Mouse (Mus musculus) right cerebral cortex, postnatal 14 days (tissue): ENCODE data around the gene Pcsk5.

Experiments
- DNase-seq: peaks from one replicate; pipeline ENCODE4 v3.0.0; 2022

Pcsk5 gene

DNA sequence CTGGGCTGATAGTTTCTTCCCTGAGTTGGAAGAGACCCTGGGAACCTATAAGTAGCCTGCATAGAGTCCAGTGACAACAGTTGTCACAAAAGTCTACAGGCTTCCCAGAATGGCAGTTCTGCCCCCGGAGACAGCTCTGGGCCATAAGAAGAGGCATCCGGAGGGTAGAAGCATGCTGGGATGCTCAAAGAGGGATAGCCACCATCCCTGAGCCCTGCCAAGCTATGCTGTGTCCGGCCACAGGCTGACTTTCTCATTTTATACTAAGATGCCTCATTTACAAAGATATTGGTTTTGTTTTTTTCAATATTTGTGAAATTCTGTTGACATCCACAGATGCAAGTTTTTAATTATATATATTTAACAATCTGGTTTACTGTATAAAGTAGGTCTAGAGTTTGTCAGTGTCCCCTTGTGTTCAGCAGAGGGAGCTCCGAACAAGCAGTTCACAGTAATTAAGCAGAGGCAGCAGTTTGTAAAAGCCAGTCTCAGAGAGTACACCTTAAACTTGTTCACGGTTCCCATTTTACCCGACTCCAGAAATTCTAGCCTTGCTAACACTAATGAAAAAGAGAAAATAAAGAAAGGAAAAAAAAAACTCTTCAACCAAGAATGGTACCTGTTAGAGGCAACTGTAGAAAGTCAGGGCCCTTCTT, 369.7 kb downstream of the Pcsk5 start:
- no peak for DNase-seq

DNA sequence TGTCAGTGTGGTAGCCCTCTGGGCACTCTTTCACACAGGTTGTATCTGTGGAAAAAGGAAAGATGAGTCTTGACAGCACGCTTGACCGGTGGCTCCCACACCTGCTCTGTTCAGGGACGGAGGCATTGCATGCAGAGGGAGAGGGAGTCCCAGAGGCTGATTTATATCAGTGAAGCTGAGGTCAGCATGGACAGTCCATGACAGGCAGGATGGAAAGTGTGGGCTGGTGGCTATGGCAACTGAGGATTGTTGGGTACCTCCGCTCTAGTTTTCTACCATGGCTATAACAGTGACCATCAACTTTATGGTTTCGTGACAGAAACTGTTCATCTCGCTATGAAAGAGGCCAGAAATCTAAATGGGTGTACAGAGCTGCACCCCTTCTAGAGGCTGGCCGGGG, 385.4 kb downstream of the Pcsk5 start:
- DNase-seq: no peak

DNA sequence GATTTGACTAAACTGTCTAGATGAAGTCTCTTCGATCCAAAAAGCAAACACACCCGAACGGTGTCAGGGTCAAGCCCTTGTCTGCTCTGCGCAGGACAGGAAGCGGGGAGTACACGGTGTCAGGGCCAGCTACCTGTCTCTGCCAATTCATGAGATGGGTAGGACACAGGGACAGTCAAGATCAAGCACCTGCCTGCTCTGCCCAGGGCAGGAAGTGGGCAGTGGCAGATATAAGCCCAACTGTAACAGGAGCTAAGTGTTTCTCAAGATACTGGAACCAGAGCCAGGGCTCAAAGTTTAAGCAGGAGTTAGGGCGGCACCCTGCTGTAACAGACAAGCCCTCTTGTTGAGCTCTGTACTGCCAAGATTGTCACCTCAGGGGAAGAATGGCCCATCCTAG, 393.9 kb downstream of the Pcsk5 start:
- DNase-seq: no peak

GRCm38 (mm10) chr19:17439476-17440189, 397.8 kb downstream of the Pcsk5 start:
- no peak for DNase-seq

GRCm38 (mm10) chr19:17436651-17437050, 400.8 kb downstream of the Pcsk5 start:
- no peak for DNase-seq

- no peak for DNase-seq
Observed at GRCm38 (mm10) chr19:17428561-17428914, 408.9 kb downstream of the Pcsk5 start.

- no peak for DNase-seq
Observed at GRCm38 (mm10) chr19:17427824-17428560, 409.4 kb downstream of the Pcsk5 start.

DNA sequence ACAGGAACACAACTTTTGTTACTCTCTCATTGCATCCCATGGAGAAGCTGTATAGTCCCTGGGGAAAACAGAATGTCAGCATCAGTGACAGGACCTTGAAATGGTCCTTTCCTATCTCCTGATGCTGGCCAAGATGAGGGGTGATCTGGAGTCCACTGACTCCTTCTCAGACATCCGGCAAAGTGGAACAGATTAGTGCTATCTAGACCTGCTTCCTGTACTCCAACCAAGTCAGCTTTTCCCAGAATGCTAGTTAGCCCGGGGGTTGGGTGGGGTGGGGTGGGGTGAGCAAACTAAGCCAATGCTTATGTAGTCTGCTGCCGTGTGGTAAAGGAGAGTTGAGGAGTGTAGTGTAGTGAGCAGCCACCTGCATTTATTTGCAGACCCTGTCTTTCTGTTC, 414.1 kb downstream of the Pcsk5 start:
- DNase-seq: no peak

DNA sequence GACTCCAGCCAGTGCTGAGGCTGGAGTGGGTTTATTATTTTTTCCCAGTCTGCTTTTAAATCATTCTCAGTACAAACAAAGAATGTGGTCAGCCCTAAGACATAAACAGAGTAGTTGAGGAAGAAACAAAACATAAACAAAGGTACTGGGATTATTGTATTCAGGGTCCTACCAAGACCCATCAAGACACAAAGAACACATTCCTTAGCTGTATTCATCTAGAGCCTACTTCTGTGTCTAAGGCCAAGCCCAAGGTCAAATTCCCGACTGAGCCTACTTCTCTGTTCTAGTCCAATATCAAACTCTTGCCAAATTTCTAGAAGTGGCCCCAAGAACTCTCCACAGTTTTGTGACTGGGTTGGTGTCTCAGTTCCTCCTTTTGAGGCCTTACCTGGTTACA, 419.6 kb downstream of the Pcsk5 start:
- DNase-seq: no peak

DNA sequence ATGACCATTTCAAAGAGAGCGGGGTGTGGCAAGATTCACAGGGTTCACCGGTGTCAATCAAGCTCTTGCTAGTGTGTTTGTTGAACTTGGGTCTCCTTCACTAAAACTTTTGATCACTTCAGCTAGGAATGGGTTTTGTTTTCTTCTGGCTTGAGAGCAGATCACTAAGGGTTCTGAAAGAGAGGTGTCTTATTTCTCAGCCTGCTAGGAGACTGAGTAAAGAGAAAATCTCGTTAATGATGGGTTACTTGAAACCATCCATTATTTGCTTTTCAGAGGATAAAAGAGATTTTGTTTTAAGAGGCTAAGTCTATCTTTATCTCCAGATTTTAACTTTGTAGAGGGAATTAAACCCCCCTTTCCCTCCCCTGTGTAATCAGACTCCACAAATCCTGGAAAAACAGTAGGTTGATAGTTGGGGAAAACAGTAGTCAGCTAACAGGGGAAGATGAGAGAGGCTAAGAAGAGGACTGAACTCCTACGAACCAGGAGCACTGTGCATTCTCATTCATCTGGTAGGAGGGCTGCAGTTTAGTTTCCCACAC, 424.4 kb downstream of the Pcsk5 start:
- no peak for DNase-seq

- no peak for DNase-seq
Observed at GRCm38 (mm10) chr19:17410465-17411065, 426.9 kb downstream of the Pcsk5 start.

DNA sequence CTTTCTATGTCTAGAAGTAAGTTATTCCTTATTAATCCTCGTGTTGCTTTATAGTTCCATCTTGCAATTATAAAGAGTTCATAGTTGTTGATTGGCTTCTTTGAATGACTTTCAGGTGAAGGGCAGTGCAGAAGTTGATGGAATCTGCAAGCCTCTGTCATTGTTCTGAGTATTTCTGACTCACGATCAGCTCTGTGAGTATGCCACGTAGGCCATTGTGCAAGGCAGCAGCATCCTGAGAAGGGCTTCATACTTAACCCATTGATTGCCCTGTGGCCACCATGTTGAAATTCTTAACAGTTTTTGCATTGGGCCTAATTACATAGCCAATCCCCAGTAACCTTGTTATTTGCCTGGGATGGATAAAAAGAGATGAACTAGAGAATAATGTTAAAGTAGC, 428.1 kb downstream of the Pcsk5 start:
- DNase-seq: no peak

DNA sequence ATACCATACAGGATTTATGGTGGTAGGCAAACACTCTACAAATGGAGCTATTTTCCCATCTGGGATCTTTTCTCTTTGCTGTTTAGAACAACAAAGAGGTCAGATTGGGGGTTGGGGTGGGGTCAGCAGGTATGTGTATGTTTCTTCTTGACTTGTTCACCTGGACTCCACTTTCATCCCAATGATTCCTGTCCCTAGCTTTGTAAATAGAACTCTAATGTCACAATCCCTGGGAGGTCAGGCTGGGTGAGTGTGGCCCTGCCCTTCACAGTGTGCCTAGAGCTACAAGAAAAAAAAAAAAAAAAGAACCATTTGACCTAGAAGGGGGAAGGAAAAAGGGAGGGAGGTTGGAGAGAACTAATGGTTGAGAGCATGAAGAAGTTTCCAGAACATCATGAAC, 428.8 kb downstream of the Pcsk5 start:
- no peak for DNase-seq

DNA sequence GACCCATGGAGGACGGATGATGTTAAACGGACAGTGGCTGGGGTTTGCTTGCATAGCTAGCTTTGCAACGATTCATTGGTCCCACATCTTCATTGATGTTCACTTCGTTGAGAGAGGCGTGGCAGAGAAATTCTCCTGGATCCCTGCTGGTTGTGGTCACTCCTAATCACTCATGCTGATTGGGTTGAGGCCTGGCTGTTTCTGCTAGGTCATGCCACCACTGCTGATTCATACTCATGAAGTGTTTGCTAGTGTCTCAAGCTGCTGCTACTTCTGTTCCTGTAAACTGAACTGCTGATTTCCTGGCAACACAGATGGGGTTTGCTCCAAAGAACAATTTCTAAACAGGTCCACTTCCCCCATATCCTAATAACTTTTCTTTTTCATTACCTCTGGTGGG, 430.6 kb downstream of the Pcsk5 start:
- DNase-seq: no peak

DNA sequence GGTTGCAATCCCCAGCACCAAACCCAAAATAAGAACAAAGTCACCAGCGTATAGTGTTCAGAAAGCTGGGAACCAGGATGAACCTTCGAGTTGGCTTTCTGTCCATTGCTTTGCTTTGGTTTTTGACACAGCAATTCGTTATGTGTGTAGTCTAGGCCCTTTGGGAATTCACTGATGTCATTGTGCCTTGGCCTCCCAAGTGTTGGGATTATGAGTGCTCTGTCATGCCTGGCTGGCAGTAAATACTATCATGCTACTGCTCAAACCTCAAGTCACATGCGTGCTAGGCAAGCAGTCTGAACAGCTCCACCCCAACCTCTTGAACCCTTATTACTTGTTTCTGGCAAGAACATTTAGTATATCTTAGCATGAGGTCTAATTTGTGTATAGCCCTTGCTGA, 434.3 kb downstream of the Pcsk5 start:
- no peak for DNase-seq

DNA sequence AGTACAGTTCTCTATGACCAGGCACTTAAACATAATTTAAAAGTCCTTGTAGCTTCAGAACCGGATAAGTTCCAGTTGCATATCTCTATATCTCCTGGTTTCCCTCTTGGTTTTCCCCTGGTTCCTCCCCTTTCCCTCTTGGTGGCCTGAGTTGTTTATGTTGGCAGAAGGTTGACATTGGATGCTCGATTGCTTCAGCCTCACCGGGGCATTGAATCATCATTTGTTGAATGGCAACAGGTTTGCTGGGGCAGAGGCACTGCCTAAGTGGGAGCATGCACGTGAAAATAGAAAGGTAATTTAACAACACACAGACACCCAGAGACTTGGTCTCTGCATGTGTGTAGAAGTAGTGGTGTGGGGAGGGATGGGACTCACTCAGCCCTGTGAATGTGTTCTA, 436.9 kb downstream of the Pcsk5 start:
- DNase-seq: no peak

GRCm38 (mm10) chr19:17399965-17400364, 437.5 kb downstream of the Pcsk5 start:
- no peak for DNase-seq

DNA sequence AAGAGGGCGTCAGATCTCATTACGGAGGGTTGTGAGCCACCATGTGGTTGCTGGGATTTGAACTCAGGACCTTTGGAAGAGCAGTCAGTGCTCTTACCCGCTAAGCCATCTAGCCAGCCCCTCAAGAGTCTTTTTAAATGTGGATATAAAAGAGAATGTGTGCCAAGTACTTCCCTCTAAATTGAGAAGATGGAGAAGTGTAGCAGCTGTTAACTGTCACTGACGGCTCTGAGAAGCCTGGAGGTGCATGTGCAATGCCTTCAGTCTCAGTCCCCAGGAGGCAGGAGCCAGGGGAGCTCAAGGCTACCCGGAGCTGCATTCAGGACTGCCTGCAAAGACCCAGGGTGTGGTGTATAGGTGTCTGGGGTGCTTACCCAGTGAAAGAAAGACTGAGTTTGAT, 439.5 kb downstream of the Pcsk5 start:
- no peak for DNase-seq

DNA sequence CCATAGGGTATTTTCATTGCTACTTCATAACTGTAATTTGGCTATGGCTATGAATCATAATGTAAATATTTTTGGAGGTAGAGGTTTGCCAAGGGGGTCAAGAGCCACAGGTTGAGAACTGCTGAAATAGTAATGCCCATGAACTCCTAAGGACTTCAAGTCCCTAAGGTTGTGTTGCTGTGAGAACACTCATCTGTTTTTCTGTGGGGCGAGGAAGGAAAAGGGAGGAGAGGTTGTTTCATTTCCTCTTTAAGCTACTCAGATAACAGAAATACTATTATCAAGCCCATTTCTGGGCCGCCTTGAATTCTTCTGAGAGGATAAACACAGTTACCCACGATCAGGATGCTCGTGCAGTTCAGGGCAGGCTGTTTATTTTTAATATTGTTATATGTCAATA, 440.6 kb downstream of the Pcsk5 start:
- DNase-seq: no peak

GRCm38 (mm10) chr19:17393841-17394591, 443.4 kb downstream of the Pcsk5 start, which contains the start of gene Rfk:
Gene Rfk, plus strand, starts transcription at chr19:17394043.
- peak; percentile 95 for DNase-seq

DNA sequence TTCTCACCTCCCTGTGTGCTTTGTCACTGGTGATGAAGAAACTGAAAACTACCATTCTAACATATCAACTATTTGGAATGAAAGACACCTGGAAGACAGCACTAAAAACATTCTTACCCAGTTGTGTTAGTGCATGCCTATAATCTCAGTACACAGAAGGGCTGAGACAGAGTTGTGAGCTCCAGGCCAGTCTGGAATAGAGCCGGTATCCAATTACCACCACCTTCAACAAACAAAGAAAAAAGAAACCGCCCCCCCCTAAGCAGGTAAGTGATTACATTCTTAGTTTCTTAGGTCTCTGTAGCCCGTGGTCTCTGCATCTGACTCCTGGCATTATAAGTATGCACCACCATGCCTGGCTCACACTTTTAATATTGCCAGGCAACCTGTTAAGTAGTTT, 444.6 kb downstream of the Pcsk5 start:
- no peak for DNase-seq

GRCm38 (mm10) chr19:17388404-17388803, 449.0 kb downstream of the Pcsk5 start:
- no peak for DNase-seq

GRCm38 (mm10) chr19:17386424-17386823, 451.0 kb downstream of the Pcsk5 start:
- no peak for DNase-seq
